Mouse (Mus musculus): ENCODE data around the gene Sepsecs. TPM values are rescaled to one million over a fixed set of nuclear protein-coding genes. Genes with fewer than 3 reads are reported as not detected.
A peak's percentile ranks its signal among the peaks of the same experiment; 100 is the strongest.

The Sepsecs gene
- polyA plus RNA-seq, 2 experiments from 2014 or later = 5.4 to 5.6 TPM

- ATAC-seq = peak; percentile 45
Observed at GRCm38 (mm10) chr5:52609672-52610071, 59.8 kb downstream of the Sepsecs start.

- no peak for ATAC-seq
Observed at GRCm38 (mm10) chr5:52604582-52605041, 64.9 kb downstream of the Sepsecs start.

GRCm38 (mm10) chr5:52590612-52591011 is 78.9 kb downstream of the Sepsecs start:
- no peak for ATAC-seq

Other genes starting within 250 kb of the Sepsecs start
- not detected for gene Ccdc149, start 198.2 kb downstream of the Sepsecs start, polyA plus RNA-seq (2017; shearing (Covaris generic))
- gene Lgi2, start 103.2 kb downstream of the Sepsecs start, polyA plus RNA-seq (2017; shearing (Covaris generic)) = not detected
- 1 to 10 TPM in 1 of 2 experiments, under 1 TPM in 1; 0.58 to 1.1 TPM for gene Pi4k2b, start 71.9 kb upstream of the Sepsecs start, polyA plus RNA-seq (2017; shearing (Covaris generic))
- 10 to 100 TPM; 14.4 to 15.2 TPM for gene Zcchc4, start 105.7 kb upstream of the Sepsecs start, polyA plus RNA-seq (2017; shearing (Covaris generic))
- gene Anapc4, start 164.3 kb upstream of the Sepsecs start, polyA plus RNA-seq (2017; shearing (Covaris generic)) = 10 to 100 TPM; 71.6 to 76.5 TPM

All from CD4-positive, CD25-positive, alpha-beta regulatory T cell, adult 4 months (primary cell).